Mouse (Mus musculus): Measurements from ENCODE around the gene Sirt6. TPM values are rescaled to one million over a fixed set of nuclear protein-coding genes. Genes with fewer than 3 reads are reported as not detected.

The Sirt6 gene
- polyA plus RNA-seq, 1 experiment from 2014 or later, result 39.9 TPM

DNA sequence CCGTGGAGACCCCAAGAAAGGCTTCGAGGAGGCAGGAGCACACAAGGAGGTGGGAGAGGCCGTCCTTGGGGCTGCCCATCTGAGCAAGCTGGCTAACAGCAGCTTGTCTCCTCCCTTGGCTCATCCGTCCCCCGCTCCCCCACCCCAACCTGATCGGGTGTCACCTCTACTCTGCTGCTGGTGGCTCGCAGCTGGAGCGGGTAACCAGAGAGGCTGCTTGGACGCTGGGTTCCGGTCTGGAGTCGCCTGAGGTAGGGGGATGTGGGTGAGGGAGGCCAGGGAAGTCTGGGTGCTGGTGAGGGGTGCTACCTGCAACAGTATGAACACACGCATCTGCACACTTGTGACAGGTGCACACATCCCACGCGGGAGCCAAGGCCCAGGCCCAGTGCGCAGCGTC is 793 bp upstream of the Sirt6 start, which contains the start of gene Ankrd24:
Gene Ankrd24, plus strand, starts transcription at position 151 of the 400 bp plus-strand sequence.
- ATAC-seq (ENCODE audit: low FRiP score, low TSS enrichment), result peak; percentile 43
- WGBS, result 51% methylated on average over 16 of the region's 16 CpGs

GRCm38 (mm10) chr10:81627836-81628220 is 231 bp upstream of the Sirt6 start:
- H3K36me3 ChIP-seq (ENCODE audit: control insufficient read depth, insufficient read depth, low read length), result peaks cover 16% of the 10 kb centered on the region; the same call in 1 of the 2 replicates
- H3K4me1 ChIP-seq (ENCODE audit: control insufficient read depth, insufficient read depth, low read length), result peaks cover 4% of the 10 kb centered on the region; the same call in 1 of the 2 replicates
- H3K27ac ChIP-seq (ENCODE audit: low read depth, low read length), result peak overlapping the region; percentile 87
- H3K27me3 ChIP-seq (ENCODE audit: control insufficient read depth, insufficient read depth, low read length), result no peaks in the 10 kb centered on the region
- H3K4me2 ChIP-seq (replicated peaks; ENCODE audit: low read depth, low read length), result peak overlapping the region; percentile 83
- peak; percentile 25 for ATAC-seq (ENCODE audit: low FRiP score, low TSS enrichment)
- 52% methylated on average over 7 of the region's 7 CpGs for WGBS
- peak overlapping the region; percentile 74 for H3K4me3 ChIP-seq (ENCODE audit: low read length)
- H3K9me3 ChIP-seq (ENCODE audit: control insufficient read depth, low read length), result no peaks in the 10 kb centered on the region
- peak overlapping the region; percentile 80 for H3K9ac ChIP-seq (ENCODE audit: low read depth, low read length)

More for the DNA sequence above, 793 bp upstream of the Sirt6 start, which contains the start of gene Ankrd24:
- Histone ChIP-seq H3K27ac (ENCODE audit: low read depth, low read length) (peak within 1 kb of the TSS; percentile 87), H3K4me2 (replicated peaks; ENCODE audit: low read depth, low read length) (peak within 1 kb of the TSS; percentile 83), H3K4me1 (ENCODE audit: control insufficient read depth, insufficient read depth, low read length) (peaks cover 4% of the 10 kb centered on the region; the same call in 1 of the 2 replicates), H3K9ac (ENCODE audit: low read depth, low read length) (peak within 1 kb of the TSS; percentile 80), H3K27me3 (ENCODE audit: control insufficient read depth, insufficient read depth, low read length) (no peaks in the 10 kb centered on the region), H3K4me3 (ENCODE audit: low read length) (peak within 1 kb of the TSS; percentile 74), H3K9me3 (ENCODE audit: control insufficient read depth, low read length) (no peaks in the 10 kb centered on the region), H3K36me3 (ENCODE audit: control insufficient read depth, insufficient read depth, low read length) (peaks cover 14% of the 10 kb centered on the region; the same call in 1 of the 2 replicates)

- peaks cover 4% of the 10 kb centered on the region; the same call in 1 of the 2 replicates for H3K4me1 ChIP-seq (ENCODE audit: control insufficient read depth, insufficient read depth, low read length)
- H3K4me3 ChIP-seq (ENCODE audit: low read length), result peak overlapping the region; percentile 74
- ATAC-seq (ENCODE audit: low FRiP score, low TSS enrichment), result 0 out of 2 replicates have a peak, but pooled peaks have one; percentile 8
- H3K27ac ChIP-seq (ENCODE audit: low read depth, low read length), result no peak overlapping the region; the same call in 1 of the 2 replicates
- no peaks in the 10 kb centered on the region for H3K27me3 ChIP-seq (ENCODE audit: control insufficient read depth, insufficient read depth, low read length)
- H3K9me3 ChIP-seq (ENCODE audit: control insufficient read depth, low read length), result no peaks in the 10 kb centered on the region
- peaks cover 28% of the 10 kb centered on the region; the same call in 1 of the 2 replicates for H3K36me3 ChIP-seq (ENCODE audit: control insufficient read depth, insufficient read depth, low read length)
- 88% methylated on average over 22 of the region's 22 CpGs for WGBS
- peak overlapping the region; percentile 80 for H3K9ac ChIP-seq (ENCODE audit: low read depth, low read length)
- peak overlapping the region; percentile 83 for H3K4me2 ChIP-seq (replicated peaks; ENCODE audit: low read depth, low read length)
Measured at GRCm38 (mm10) chr10:81626101-81626993, 1.2 kb downstream of the Sirt6 start.

GRCm38 (mm10) chr10:81623441-81623840 is 4.2 kb downstream of the Sirt6 start:
- WGBS, result 61% methylated on average over 8 of the region's 8 CpGs
- Histone ChIP-seq H3K36me3 (ENCODE audit: control insufficient read depth, insufficient read depth, low read length) (peaks cover 28% of the 10 kb centered on the region; the same call in 1 of the 2 replicates), H3K9me3 (ENCODE audit: control insufficient read depth, low read length) (no peaks in the 10 kb centered on the region), H3K27me3 (ENCODE audit: control insufficient read depth, insufficient read depth, low read length) (no peaks in the 10 kb centered on the region), H3K27ac (ENCODE audit: low read depth, low read length) (no peak overlapping the region), H3K4me2 (replicated peaks; ENCODE audit: low read depth, low read length) (no peak overlapping the region), H3K9ac (ENCODE audit: low read depth, low read length) (no peak overlapping the region), H3K4me1 (ENCODE audit: control insufficient read depth, insufficient read depth, low read length) (peaks cover 4% of the 10 kb centered on the region; the same call in 1 of the 2 replicates), H3K4me3 (ENCODE audit: low read length) (no peak overlapping the region)
- ATAC-seq (ENCODE audit: low FRiP score, low TSS enrichment), result no peak

DNA sequence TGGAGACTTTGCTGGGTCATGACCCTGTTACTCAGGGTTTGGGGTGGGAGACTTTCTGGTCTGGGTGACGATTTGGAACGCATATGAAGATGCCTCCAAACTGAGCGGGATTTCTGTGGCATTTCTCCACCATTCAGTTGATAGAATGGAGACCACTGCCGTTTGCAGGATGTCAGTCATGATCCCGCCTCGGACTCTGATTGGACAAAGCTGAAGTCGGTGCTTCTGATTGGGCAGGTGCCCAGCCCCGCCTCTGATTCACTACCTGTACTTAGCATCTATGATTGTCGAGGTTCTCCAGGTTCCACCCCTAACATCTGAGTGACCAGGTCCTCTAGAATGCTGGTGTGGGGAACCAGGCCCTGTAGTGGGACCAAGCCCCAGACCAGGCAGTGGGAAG is 6.8 kb downstream of the Sirt6 start:
- no peak overlapping the region for H3K27ac ChIP-seq (ENCODE audit: low read depth, low read length)
- H3K36me3 ChIP-seq (ENCODE audit: control insufficient read depth, insufficient read depth, low read length), result peaks cover 28% of the 10 kb centered on the region; the same call in 1 of the 2 replicates
- WGBS, result 55% methylated on average over 9 of the region's 9 CpGs
- H3K4me2 ChIP-seq (replicated peaks; ENCODE audit: low read depth, low read length), result no peak overlapping the region
- H3K9ac ChIP-seq (ENCODE audit: low read depth, low read length), result no peak overlapping the region
- no peak for ATAC-seq (ENCODE audit: low FRiP score, low TSS enrichment)
- no peak overlapping the region for H3K4me3 ChIP-seq (ENCODE audit: low read length)
- H3K4me1 ChIP-seq (ENCODE audit: control insufficient read depth, insufficient read depth, low read length), result 0 out of 2 replicates have a peak, but pooled peaks cover 2% of the 10 kb centered on the region
- H3K9me3 ChIP-seq (ENCODE audit: control insufficient read depth, low read length), result no peaks in the 10 kb centered on the region
- H3K27me3 ChIP-seq (ENCODE audit: control insufficient read depth, insufficient read depth, low read length), result no peaks in the 10 kb centered on the region

GRCm38 (mm10) chr10:81619976-81620375 is 7.6 kb downstream of the Sirt6 start:
- Histone ChIP-seq H3K9me3 (ENCODE audit: control insufficient read depth, low read length) (no peaks in the 10 kb centered on the region), H3K36me3 (ENCODE audit: control insufficient read depth, insufficient read depth, low read length) (peaks cover 27% of the 10 kb centered on the region; the same call in 1 of the 2 replicates), H3K4me3 (ENCODE audit: low read length) (no peak overlapping the region), H3K27ac (ENCODE audit: low read depth, low read length) (no peak overlapping the region), H3K9ac (ENCODE audit: low read depth, low read length) (no peak overlapping the region), H3K27me3 (ENCODE audit: control insufficient read depth, insufficient read depth, low read length) (no peaks in the 10 kb centered on the region), H3K4me2 (replicated peaks; ENCODE audit: low read depth, low read length) (no peak overlapping the region), H3K4me1 (ENCODE audit: control insufficient read depth, insufficient read depth, low read length) (0 out of 2 replicates have a peak, but pooled peaks cover 5% of the 10 kb centered on the region)
- ATAC-seq (ENCODE audit: low FRiP score, low TSS enrichment), result no peak
- WGBS, result 86% methylated on average over 5 of the region's 5 CpGs

DNA sequence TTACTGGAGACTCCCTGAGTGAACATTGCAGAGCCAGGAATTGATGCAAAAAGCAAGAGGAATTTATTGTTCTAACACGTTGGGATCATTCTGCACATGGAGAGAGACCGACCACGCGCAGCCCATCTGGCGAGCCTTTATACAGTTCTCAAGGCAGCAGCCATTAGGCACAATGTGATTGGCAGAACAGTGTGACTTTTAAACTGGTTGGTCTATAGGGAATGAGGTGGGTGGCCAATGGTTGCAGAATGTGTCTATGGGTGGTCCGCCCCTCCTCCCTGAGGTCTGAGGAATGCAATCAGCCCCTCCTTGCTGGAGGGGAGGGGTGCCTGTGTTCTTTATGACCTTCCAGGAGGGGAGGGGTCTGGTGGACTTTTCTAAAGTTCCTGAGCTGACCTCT is 12.1 kb downstream of the Sirt6 start:
- no peak overlapping the region for H3K4me2 ChIP-seq (replicated peaks; ENCODE audit: low read depth, low read length)
- H3K4me1 ChIP-seq (ENCODE audit: control insufficient read depth, insufficient read depth, low read length), result 0 out of 2 replicates have a peak, but pooled peaks cover 5% of the 10 kb centered on the region
- no peaks in the 10 kb centered on the region for H3K9me3 ChIP-seq (ENCODE audit: control insufficient read depth, low read length)
- H3K9ac ChIP-seq (ENCODE audit: low read depth, low read length), result no peak overlapping the region
- no peak overlapping the region for H3K27ac ChIP-seq (ENCODE audit: low read depth, low read length)
- H3K4me3 ChIP-seq (ENCODE audit: low read length), result no peak overlapping the region
- 28% methylated on average over 6 of the region's 6 CpGs for WGBS
- no peaks in the 10 kb centered on the region for H3K27me3 ChIP-seq (ENCODE audit: control insufficient read depth, insufficient read depth, low read length)
- ATAC-seq (ENCODE audit: low FRiP score, low TSS enrichment), result 0 out of 2 replicates have a peak, but pooled peaks have one; percentile 44
- no peaks in the 10 kb centered on the region for H3K36me3 ChIP-seq (ENCODE audit: control insufficient read depth, insufficient read depth, low read length)

GRCm38 (mm10) chr10:81612779-81613178 is 14.8 kb downstream of the Sirt6 start:
- Histone ChIP-seq H3K27me3 (ENCODE audit: control insufficient read depth, insufficient read depth, low read length) (no peaks in the 10 kb centered on the region), H3K4me1 (ENCODE audit: control insufficient read depth, insufficient read depth, low read length) (0 out of 2 replicates have a peak, but pooled peaks cover 5% of the 10 kb centered on the region), H3K27ac (ENCODE audit: low read depth, low read length) (no peak overlapping the region), H3K36me3 (ENCODE audit: control insufficient read depth, insufficient read depth, low read length) (no peaks in the 10 kb centered on the region), H3K4me3 (ENCODE audit: low read length) (no peak overlapping the region), H3K9me3 (ENCODE audit: control insufficient read depth, low read length) (no peaks in the 10 kb centered on the region; the same call in 1 of the 2 replicates), H3K4me2 (replicated peaks; ENCODE audit: low read depth, low read length) (no peak overlapping the region), H3K9ac (ENCODE audit: low read depth, low read length) (no peak overlapping the region)
- ATAC-seq (ENCODE audit: low FRiP score, low TSS enrichment), result no peak
- WGBS, result 50% methylated on average over 3 of the region's 3 CpGs
